Mouse (Mus musculus) G1E (cell line): ENCODE measurements at regions not wholly inside any gene's neighbourhood (a gene's known extent, or its start where the extent isn't known, plus 50 kb on each side); places are given as distances from the start of the nearest gene placed in this dataset.

Source experiments
- ATAC-seq: 2 replicates; pipeline ENCODE4 v1.8.0; 2016; ENCODE audit warnings: mild to moderate bottlenecking; ENCODE audit not compliant: insufficient number of reproducible peaks, poor library complexity, low FRiP score, severe bottlenecking; ENCODE audit errors: extremely low read depth
- DNase-seq: peaks from one replicate; pipeline ENCODE4 v3.0.0; 2012; ENCODE audit warnings: low spot score
- H3K27me3 ChIP-seq: 2 replicates; pipeline ENCODE4 v1.6.1; 2012; ENCODE audit warnings: mild to moderate bottlenecking, low read length, inconsistent platforms; ENCODE audit not compliant: insufficient read depth
- H3K36me3 ChIP-seq: replicated peaks from 2 replicates; pipeline ENCODE3; 2012; ENCODE audit warnings: mild to moderate bottlenecking, inconsistent platforms
- H3K4me1 ChIP-seq: 2 replicates; pipeline ENCODE4 v1.6.1; 2012; ENCODE audit warnings: low read depth, low read length, inconsistent platforms, mixed read lengths; ENCODE audit not compliant: insufficient read depth
- H3K4me3 ChIP-seq: 2 replicates; pipeline ENCODE4 v1.5.1; 2012; ENCODE audit warnings: low read depth, mild to moderate bottlenecking, inconsistent platforms, low read length, moderate library complexity, mixed read lengths
- H3K9me3 ChIP-seq: replicated peaks from 2 replicates; pipeline ENCODE4 v1.6.1; 2012; ENCODE audit warnings: inconsistent platforms
- CTCF ChIP-seq: IDR thresholded peaks from 2 replicates; pipeline ENCODE4 v1.5.1; 2012; ENCODE audit warnings: low read depth, low read length, inconsistent platforms, mixed read lengths
- GATA1 ChIP-seq: IDR thresholded peaks from 2 replicates; pipeline ENCODE4 v1.6.1; 2012; ENCODE audit warnings: borderline replicate concordance, low read length, inconsistent platforms, mixed read lengths
- GATA2 ChIP-seq: IDR thresholded peaks from 2 replicates; pipeline ENCODE4 v1.6.1; 2012; ENCODE audit warnings: low read depth, low read length, inconsistent platforms, borderline replicate concordance
- POLR2AphosphoS5 ChIP-seq: IDR thresholded peaks from 2 replicates; pipeline ENCODE4 v1.6.1; 2012; ENCODE audit warnings: low read depth, low read length, inconsistent platforms; ENCODE audit not compliant: insufficient replicate concordance
- TAL1 ChIP-seq: conservative IDR thresholded peaks from 2 replicates; pipeline ENCODE4 v1.6.1; 2012; ENCODE audit warnings: low read depth, low read length, inconsistent platforms, mixed read lengths

GRCm38 (mm10) chr6:147686927-147687326 lies 211.3 kb downstream of the Ccdc91 start:
- H3K4me3 ChIP-seq, result no peak overlapping the region
- no peaks in the 10 kb centered on the region for H3K9me3 ChIP-seq
- no peaks in the 10 kb centered on the region for H3K4me1 ChIP-seq
- H3K36me3 ChIP-seq, result no peaks in the 10 kb centered on the region
- H3K27me3 ChIP-seq, result peaks cover 10% of the 10 kb centered on the region
- no peak for DNase-seq
- ATAC-seq, result no peak
- no peak for TF ChIP-seq TAL1
- TF ChIP-seq GATA1, result no peak
- TF ChIP-seq POLR2AphosphoS5, result no peak
- no peak for TF ChIP-seq GATA2
- TF ChIP-seq CTCF, result no peak

- H3K4me3 ChIP-seq, result no peak overlapping the region
- H3K36me3 ChIP-seq, result no peaks in the 10 kb centered on the region
- H3K9me3 ChIP-seq, result no peaks in the 10 kb centered on the region
- no peak for TF ChIP-seq GATA2
- no peak for TF ChIP-seq TAL1
- no peak for TF ChIP-seq GATA1
- no peak for TF ChIP-seq CTCF
- TF ChIP-seq POLR2AphosphoS5, result no peak
- ATAC-seq (no peak), DNase-seq (no peak)
- no peaks in the 10 kb centered on the region for H3K4me1 ChIP-seq
- H3K27me3 ChIP-seq, result no peaks in the 10 kb centered on the region
Measured at GRCm38 (mm10) chr6:147698255-147698654, 222.6 kb downstream of the Ccdc91 start.

- no peak for TF ChIP-seq GATA2
- TF ChIP-seq GATA1, result no peak
- TF ChIP-seq POLR2AphosphoS5, result no peak
- no peak for TF ChIP-seq TAL1
- TF ChIP-seq CTCF, result no peak
- Histone ChIP-seq H3K4me3 (no peak overlapping the region), H3K4me1 (no peaks in the 10 kb centered on the region), H3K27me3 (no peaks in the 10 kb centered on the region), H3K9me3 (no peaks in the 10 kb centered on the region), H3K36me3 (no peaks in the 10 kb centered on the region)
- ATAC-seq (no peak), DNase-seq (no peak)
Measured at GRCm38 (mm10) chr6:147699449-147699848, 223.8 kb downstream of the Ccdc91 start.

- no peak for DNase-seq
- TF ChIP-seq POLR2AphosphoS5 (no peak), GATA1 (no peak), CTCF (no peak), GATA2 (no peak), TAL1 (no peak)
- no peak for ATAC-seq
Measured at GRCm38 (mm10) chr6:147700629-147701028, 225.0 kb downstream of the Ccdc91 start.

GRCm38 (mm10) chr6:147701956-147702355 lies 226.3 kb downstream of the Ccdc91 start:
- no peaks in the 10 kb centered on the region for H3K9me3 ChIP-seq
- TF ChIP-seq CTCF (no peak), TAL1 (no peak), POLR2AphosphoS5 (no peak), GATA2 (no peak), GATA1 (no peak)
- ATAC-seq (no peak), DNase-seq (no peak)
- H3K4me1 ChIP-seq, result no peaks in the 10 kb centered on the region
- H3K4me3 ChIP-seq, result no peak overlapping the region
- H3K27me3 ChIP-seq, result no peaks in the 10 kb centered on the region; the same call in 1 of the 2 replicates
- H3K36me3 ChIP-seq, result no peaks in the 10 kb centered on the region

More at GRCm38 (mm10) chr6:147700629-147701028, 225.0 kb downstream of the Ccdc91 start:
- no peaks in the 10 kb centered on the region for H3K27me3 ChIP-seq
- no peaks in the 10 kb centered on the region for H3K36me3 ChIP-seq
- no peak overlapping the region for H3K4me3 ChIP-seq
- no peaks in the 10 kb centered on the region for H3K4me1 ChIP-seq
- no peaks in the 10 kb centered on the region for H3K9me3 ChIP-seq

- Histone ChIP-seq H3K4me3 (no peak overlapping the region), H3K36me3 (no peaks in the 10 kb centered on the region), H3K27me3 (no peaks in the 10 kb centered on the region; the same call in 1 of the 2 replicates), H3K9me3 (no peaks in the 10 kb centered on the region), H3K4me1 (no peaks in the 10 kb centered on the region)
- no peak for TF ChIP-seq GATA1
- no peak for TF ChIP-seq TAL1
- no peak for TF ChIP-seq POLR2AphosphoS5
- TF ChIP-seq GATA2, result no peak
- TF ChIP-seq CTCF, result no peak
- DNase-seq, result no peak
- no peak for ATAC-seq
Measured at GRCm38 (mm10) chr6:147704297-147704696, 228.7 kb downstream of the Ccdc91 start.

GRCm38 (mm10) chr6:147705936-147706335 lies 230.3 kb downstream of the Ccdc91 start:
- no peaks in the 10 kb centered on the region; the same call in 1 of the 2 replicates for H3K27me3 ChIP-seq
- no peak for ATAC-seq
- H3K36me3 ChIP-seq, result no peaks in the 10 kb centered on the region
- H3K4me1 ChIP-seq, result no peaks in the 10 kb centered on the region
- H3K4me3 ChIP-seq, result no peak overlapping the region
- TF ChIP-seq GATA2 (no peak), GATA1 (no peak), CTCF (no peak), TAL1 (no peak), POLR2AphosphoS5 (no peak)
- DNase-seq, result no peak
- no peaks in the 10 kb centered on the region for H3K9me3 ChIP-seq
